Mouse (Mus musculus) kidney, embryonic 14.5 days (tissue): ENCODE data around the gene Rtn4. TPM values are rescaled to one million over a fixed set of nuclear protein-coding genes. Genes with fewer than 3 reads are reported as not detected.

Experiments used
- ATAC-seq: fragments of 200-750 bp; cut with Nextera tagmentation; 2 replicates; pipeline ENCODE4 v1.8.0; 2017; ENCODE audit warnings: moderate number of reproducible peaks, mild to moderate bottlenecking, moderate TSS enrichment, moderate library complexity; ENCODE audit not compliant: low FRiP score, low TSS enrichment
- H3K27ac ChIP-seq: fragments of 300-500 bp; sonication (generic); 2 replicates; pipeline ENCODE4 v1.5.1; 2014; ENCODE audit warnings: low read depth, mild to moderate bottlenecking, low read length, moderate library complexity, mixed read lengths
- H3K27me3 ChIP-seq: fragments of 300-500 bp; sonication (generic); 2 replicates; pipeline ENCODE4 v1.6.1; 2014; ENCODE audit warnings: mild to moderate bottlenecking, low read length; ENCODE audit not compliant: control insufficient read depth, insufficient read depth
- H3K36me3 ChIP-seq: fragments of 300-500 bp; sonication (generic); 2 replicates; pipeline ENCODE4 v1.6.1; 2014; ENCODE audit warnings: low read length, mixed read lengths; ENCODE audit not compliant: control insufficient read depth, insufficient read depth
- H3K4me1 ChIP-seq: fragments of 300-500 bp; sonication (generic); 2 replicates; pipeline ENCODE4 v1.6.1; 2014; ENCODE audit warnings: low read length, mixed read lengths; ENCODE audit not compliant: control insufficient read depth, insufficient read depth
- H3K4me2 ChIP-seq: fragments of 300-500 bp; sonication (generic); replicated peaks from 2 replicates; pipeline ENCODE4 v1.6.1; 2014; ENCODE audit warnings: low read depth, mild to moderate bottlenecking, low read length
- H3K4me3 ChIP-seq: fragments of 300-500 bp; sonication (generic); 2 replicates; pipeline ENCODE4 v1.5.1; 2014; ENCODE audit warnings: mild to moderate bottlenecking, low read length
- H3K9ac ChIP-seq: fragments of 300-500 bp; sonication (generic); 2 replicates; pipeline ENCODE4 v1.6.1; 2014; ENCODE audit warnings: low read depth, mild to moderate bottlenecking, low read length, moderate library complexity
- H3K9me3 ChIP-seq: fragments of 300-500 bp; sonication (generic); 2 replicates; pipeline ENCODE4 v1.6.1; 2016; ENCODE audit warnings: low read length; ENCODE audit not compliant: control insufficient read depth
- WGBS: fragments of 180-500 bp; shearing (Covaris S2); extraction: QIAGEN DNeasy Blood & Tissue Kit; methylation state at CpG from one replicate; pipeline ENCODE4 v1.1.7; 2014; 5-methylcytosine and 5-hydroxymethylcytosine counted together
- polyA plus RNA-seq: library from polyadenylated mRNA; unstranded; fragments of >200 nt; fragmentation: Nextera tagmentation; extraction: Ambion mirVana; gene quantifications from 2 replicates; pipeline ENCODE4 v1.2.1, GENCODE M21; 2014

The Rtn4 gene
- polyA plus RNA-seq, 1 experiment from 2014 or later: 42.2 TPM

GRCm38 (mm10) chr11:29702721-29703120 lies 10.0 kb downstream of the Rtn4 start:
- no peak for ATAC-seq
- 67% methylated on average over 3 of the region's 3 CpGs for WGBS
- peaks cover 15% of the 10 kb centered on the region for H3K36me3 ChIP-seq
- H3K4me3 ChIP-seq: no peak overlapping the region
- H3K4me2 ChIP-seq: no peak overlapping the region
- no peaks in the 10 kb centered on the region for H3K27me3 ChIP-seq
- H3K9me3 ChIP-seq: no peaks in the 10 kb centered on the region
- no peak overlapping the region for H3K9ac ChIP-seq
- H3K4me1 ChIP-seq: 0 out of 2 replicates have a peak, but pooled peaks cover 6% of the 10 kb centered on the region
- no peak overlapping the region for H3K27ac ChIP-seq

- Histone ChIP-seq H3K27ac (no peak overlapping the region), H3K4me3 (no peak overlapping the region), H3K4me1 (0 out of 2 replicates have a peak, but pooled peaks cover 6% of the 10 kb centered on the region), H3K27me3 (no peaks in the 10 kb centered on the region), H3K36me3 (peaks cover 27% of the 10 kb centered on the region), H3K9me3 (no peaks in the 10 kb centered on the region), H3K4me2 (no peak overlapping the region), H3K9ac (no peak overlapping the region)
- ATAC-seq: no peak
Measured at GRCm38 (mm10) chr11:29705263-29705662, 12.5 kb downstream of the Rtn4 start.

- Histone ChIP-seq H3K4me2 (no peak overlapping the region), H3K9ac (no peak overlapping the region), H3K4me1 (0 out of 2 replicates have a peak, but pooled peaks cover 6% of the 10 kb centered on the region), H3K9me3 (no peaks in the 10 kb centered on the region), H3K27ac (no peak overlapping the region), H3K36me3 (peaks cover 27% of the 10 kb centered on the region), H3K27me3 (no peaks in the 10 kb centered on the region), H3K4me3 (no peak overlapping the region)
- WGBS: 95% methylated on average over 4 of the region's 4 CpGs
- no peak for ATAC-seq
Measured at GRCm38 (mm10) chr11:29706845-29707244, 14.1 kb downstream of the Rtn4 start.

GRCm38 (mm10) chr11:29709512-29709911 lies 16.8 kb downstream of the Rtn4 start:
- Histone ChIP-seq H3K36me3 (peaks cover 29% of the 10 kb centered on the region), H3K27ac (no peak overlapping the region), H3K4me1 (0 out of 2 replicates have a peak, but pooled peaks cover 4% of the 10 kb centered on the region), H3K9ac (no peak overlapping the region), H3K9me3 (no peaks in the 10 kb centered on the region), H3K4me3 (no peak overlapping the region), H3K4me2 (no peak overlapping the region), H3K27me3 (no peaks in the 10 kb centered on the region)
- ATAC-seq: no peak

GRCm38 (mm10) chr11:29714114-29714513 lies 21.4 kb downstream of the Rtn4 start:
- 91% methylated on average over 7 of the region's 7 CpGs for WGBS
- H3K4me2 ChIP-seq: no peak overlapping the region

GRCm38 (mm10) chr11:29714789-29715188 lies 22.0 kb downstream of the Rtn4 start:
- Histone ChIP-seq H3K9me3 (no peaks in the 10 kb centered on the region), H3K4me3 (no peak overlapping the region), H3K27me3 (no peaks in the 10 kb centered on the region), H3K36me3 (peaks cover 3% of the 10 kb centered on the region; the same call in 1 of the 2 replicates), H3K9ac (no peak overlapping the region), H3K4me2 (no peak overlapping the region), H3K4me1 (peaks cover 6% of the 10 kb centered on the region; the same call in 1 of the 2 replicates), H3K27ac (no peak overlapping the region)
- no peak for ATAC-seq
- WGBS: 92% methylated on average over 2 of the region's 2 CpGs

More at GRCm38 (mm10) chr11:29714114-29714513, 21.4 kb downstream of the Rtn4 start:
- Histone ChIP-seq H3K27ac (no peak overlapping the region), H3K9ac (no peak overlapping the region), H3K9me3 (no peaks in the 10 kb centered on the region), H3K36me3 (peaks cover 3% of the 10 kb centered on the region; the same call in 1 of the 2 replicates), H3K4me3 (no peak overlapping the region), H3K27me3 (no peaks in the 10 kb centered on the region), H3K4me1 (peaks cover 6% of the 10 kb centered on the region; the same call in 1 of the 2 replicates)
- ATAC-seq: no peak

- Histone ChIP-seq H3K27me3 (no peaks in the 10 kb centered on the region), H3K4me2 (no peak overlapping the region), H3K4me3 (no peak overlapping the region), H3K9me3 (no peaks in the 10 kb centered on the region), H3K9ac (no peak overlapping the region), H3K27ac (no peak overlapping the region), H3K36me3 (0 out of 2 replicates have a peak, but pooled peaks cover 3% of the 10 kb centered on the region), H3K4me1 (peaks cover 6% of the 10 kb centered on the region; the same call in 1 of the 2 replicates)
- ATAC-seq: no peak
- 93% methylated on average over 3 of the region's 3 CpGs for WGBS
Measured at GRCm38 (mm10) chr11:29715499-29715898, 22.8 kb downstream of the Rtn4 start.

GRCm38 (mm10) chr11:29718541-29718940 lies 25.8 kb downstream of the Rtn4 start:
- Histone ChIP-seq H3K4me1 (peaks cover 6% of the 10 kb centered on the region; the same call in 1 of the 2 replicates), H3K9me3 (no peaks in the 10 kb centered on the region), H3K4me2 (no peak overlapping the region), H3K27me3 (no peaks in the 10 kb centered on the region), H3K4me3 (no peak overlapping the region), H3K27ac (no peak overlapping the region), H3K9ac (peak overlapping the region; percentile 23; the same call in 1 of the 2 replicates), H3K36me3 (0 out of 2 replicates have a peak, but pooled peaks cover 4% of the 10 kb centered on the region)
- no peak for ATAC-seq
- WGBS: 41% methylated on average over 6 of the region's 6 CpGs

GRCm38 (mm10) chr11:29719597-29719996 lies 26.9 kb downstream of the Rtn4 start:
- Histone ChIP-seq H3K36me3 (0 out of 2 replicates have a peak, but pooled peaks cover 3% of the 10 kb centered on the region), H3K4me2 (no peak overlapping the region), H3K4me3 (no peak overlapping the region), H3K27ac (no peak overlapping the region), H3K4me1 (peaks cover 6% of the 10 kb centered on the region; the same call in 1 of the 2 replicates), H3K9ac (no peak overlapping the region), H3K27me3 (no peaks in the 10 kb centered on the region), H3K9me3 (no peaks in the 10 kb centered on the region)
- ATAC-seq: no peak
- WGBS: 74% methylated on average over 1 of the region's 1 CpGs
